Mouse (Mus musculus): ENCODE measurements around the gene Onecut1. TPM values are rescaled to one million over a fixed set of nuclear protein-coding genes. Genes with fewer than 3 reads are reported as not detected.
A peak's percentile ranks its signal among the peaks of the same experiment; 100 is the strongest.

Gene Onecut1
- polyA plus RNA-seq (2012; rRNA removed): 0.06 and 0.09 TPM in 2 replicates

GRCm38 (mm10) chr9:74861561-74861980 is at the start of gene Onecut1:
Onecut1 (plus strand) TSS chr9:74861921.
- WGBS: 1% methylated on average over 37 of the region's 45 CpGs
- Histone ChIP-seq H3K4me3 (ENCODE audit: extremely low read depth, insufficient read depth, insufficient read length) (peak within 1 kb of the TSS; percentile 31; the same call in 1 of the 2 replicates), H3K27ac (ENCODE audit: insufficient read depth, low read length) (no peak within 1 kb of the TSS), H3K4me1 (ENCODE audit: control insufficient read depth, insufficient read depth, insufficient read length) (peaks cover 8% of the 10 kb centered on the region), H3K27me3 (ENCODE audit: control insufficient read depth, insufficient read depth, low read length) (peaks cover 37% of the 10 kb centered on the region), H3K36me3 (ENCODE audit: control insufficient read depth, insufficient read depth, low read length) (no peaks in the 10 kb centered on the region)
- DNase-seq (ENCODE audit: low read depth in 1 of 2, low spot score in 2 of 2): no peak
- no peak for TF ChIP-seq POLR2A (IDR thresholded peaks at IDR 0.05; ENCODE audit: low read depth, low read length)
- TF ChIP-seq CTCF (IDR thresholded peaks at IDR 0.05; ENCODE audit: extremely low read depth, insufficient read depth, insufficient read length, insufficient replicate concordance): no peak

- Histone ChIP-seq H3K4me1 (ENCODE audit: control insufficient read depth, insufficient read depth, insufficient read length) (no peaks in the 10 kb centered on the region), H3K27me3 (ENCODE audit: control insufficient read depth, insufficient read depth, low read length) (0 out of 2 replicates have a peak, but pooled peaks cover 1% of the 10 kb centered on the region), H3K4me3 (ENCODE audit: extremely low read depth, insufficient read depth, insufficient read length) (no peak overlapping the region), H3K36me3 (ENCODE audit: control insufficient read depth, insufficient read depth, low read length) (no peaks in the 10 kb centered on the region), H3K27ac (ENCODE audit: insufficient read depth, low read length) (no peak overlapping the region)
- no peak for DNase-seq (ENCODE audit: low read depth in 1 of 2, low spot score in 2 of 2)
- WGBS: 87% methylated on average over 19 of the region's 19 CpGs
- TF ChIP-seq CTCF (IDR thresholded peaks at IDR 0.05; ENCODE audit: extremely low read depth, insufficient read depth, insufficient read length, insufficient replicate concordance) (no peak), POLR2A (IDR thresholded peaks at IDR 0.05; ENCODE audit: low read depth, low read length) (no peak)
Observed at GRCm38 (mm10) chr9:74819736-74820511, 41.8 kb upstream of the Onecut1 start.

- no peaks in the 10 kb centered on the region for H3K27me3 ChIP-seq (ENCODE audit: control insufficient read depth, insufficient read depth, low read length)
- no peaks in the 10 kb centered on the region for H3K36me3 ChIP-seq (ENCODE audit: control insufficient read depth, insufficient read depth, low read length)
- WGBS: 7% methylated on average over 2 of the region's 2 CpGs
- H3K4me3 ChIP-seq (ENCODE audit: extremely low read depth, insufficient read depth, insufficient read length): no peak overlapping the region
- H3K4me1 ChIP-seq (ENCODE audit: control insufficient read depth, insufficient read depth, insufficient read length): 0 out of 2 replicates have a peak, but pooled peaks cover 2% of the 10 kb centered on the region
- TF ChIP-seq POLR2A (IDR thresholded peaks at IDR 0.05; ENCODE audit: low read depth, low read length) (no peak), CTCF (IDR thresholded peaks at IDR 0.05; ENCODE audit: extremely low read depth, insufficient read depth, insufficient read length, insufficient replicate concordance) (no peak)
- no peak overlapping the region for H3K27ac ChIP-seq (ENCODE audit: insufficient read depth, low read length)
- peak in 1 of 2 experiments; percentile 15 for DNase-seq (ENCODE audit: low read depth in 1 of 2, low spot score in 2 of 2)
Observed at GRCm38 (mm10) chr9:74825102-74825501, 36.6 kb upstream of the Onecut1 start.

- TF ChIP-seq CTCF (IDR thresholded peaks at IDR 0.05; ENCODE audit: extremely low read depth, insufficient read depth, insufficient read length, insufficient replicate concordance) (no peak), POLR2A (IDR thresholded peaks at IDR 0.05; ENCODE audit: low read depth, low read length) (no peak)
- Histone ChIP-seq H3K27ac (ENCODE audit: insufficient read depth, low read length) (no peak overlapping the region), H3K36me3 (ENCODE audit: control insufficient read depth, insufficient read depth, low read length) (no peaks in the 10 kb centered on the region), H3K4me1 (ENCODE audit: control insufficient read depth, insufficient read depth, insufficient read length) (0 out of 2 replicates have a peak, but pooled peaks cover 2% of the 10 kb centered on the region), H3K27me3 (ENCODE audit: control insufficient read depth, insufficient read depth, low read length) (no peaks in the 10 kb centered on the region), H3K4me3 (ENCODE audit: extremely low read depth, insufficient read depth, insufficient read length) (no peak overlapping the region)
- 70% methylated on average over 3 of the region's 3 CpGs for WGBS
- DNase-seq (ENCODE audit: low read depth in 1 of 2, low spot score in 2 of 2): no peak
Observed at GRCm38 (mm10) chr9:74829206-74829605, 32.5 kb upstream of the Onecut1 start.

- no peak for DNase-seq (ENCODE audit: low read depth in 1 of 2, low spot score in 2 of 2)
- TF ChIP-seq POLR2A (IDR thresholded peaks at IDR 0.05; ENCODE audit: low read depth, low read length) (no peak), CTCF (IDR thresholded peaks at IDR 0.05; ENCODE audit: extremely low read depth, insufficient read depth, insufficient read length, insufficient replicate concordance) (no peak)
- 79% methylated on average over 4 of the region's 4 CpGs for WGBS
- Histone ChIP-seq H3K4me1 (ENCODE audit: control insufficient read depth, insufficient read depth, insufficient read length) (no peaks in the 10 kb centered on the region), H3K27me3 (ENCODE audit: control insufficient read depth, insufficient read depth, low read length) (peaks cover 8% of the 10 kb centered on the region), H3K4me3 (ENCODE audit: extremely low read depth, insufficient read depth, insufficient read length) (no peak overlapping the region), H3K27ac (ENCODE audit: insufficient read depth, low read length) (no peak overlapping the region), H3K36me3 (ENCODE audit: control insufficient read depth, insufficient read depth, low read length) (no peaks in the 10 kb centered on the region)
Observed at GRCm38 (mm10) chr9:74842890-74843289, 18.8 kb upstream of the Onecut1 start.

GRCm38 (mm10) chr9:74846867-74847830 is 14.6 kb upstream of the Onecut1 start:
- Histone ChIP-seq H3K4me3 (ENCODE audit: extremely low read depth, insufficient read depth, insufficient read length) (no peak overlapping the region), H3K4me1 (ENCODE audit: control insufficient read depth, insufficient read depth, insufficient read length) (peaks cover 4% of the 10 kb centered on the region), H3K36me3 (ENCODE audit: control insufficient read depth, insufficient read depth, low read length) (no peaks in the 10 kb centered on the region), H3K27me3 (ENCODE audit: control insufficient read depth, insufficient read depth, low read length) (peaks cover 22% of the 10 kb centered on the region), H3K27ac (ENCODE audit: insufficient read depth, low read length) (no peak overlapping the region)
- 10% methylated on average over 33 of the region's 33 CpGs for WGBS
- TF ChIP-seq POLR2A (IDR thresholded peaks at IDR 0.05; ENCODE audit: low read depth, low read length): no peak
- TF ChIP-seq CTCF (IDR thresholded peaks at IDR 0.05; ENCODE audit: extremely low read depth, insufficient read depth, insufficient read length, insufficient replicate concordance): no peak
- no peak for DNase-seq (ENCODE audit: low read depth in 1 of 2, low spot score in 2 of 2)
